Mouse (Mus musculus) lung, embryonic 15.5 days (tissue): ENCODE measurements around the gene Atp6v1e1. TPM values are rescaled to one million over a fixed set of nuclear protein-coding genes. Genes with fewer than 3 reads are reported as not detected.
"Not testable (repeated sequence)": the region's sequence is repeated elsewhere in the genome, so short reads cannot be mapped to it uniquely, and the experiment has no call there.

Experiments used
- ATAC-seq: fragments of 200-750 bp; cut with Nextera tagmentation; 2 replicates; pipeline ENCODE4 v1.8.0; 2017; ENCODE audit warnings: moderate number of reproducible peaks, borderline replicate concordance; ENCODE audit not compliant: low FRiP score, low TSS enrichment; ENCODE audit errors: extremely low read depth
- H3K27ac ChIP-seq: fragments of 300-500 bp; sonication (generic); 2 replicates; pipeline ENCODE4 v1.5.1; 2015; ENCODE audit warnings: moderate library complexity, mild to moderate bottlenecking, inconsistent platforms
- H3K27me3 ChIP-seq: fragments of 300-500 bp; sonication (generic); 2 replicates; pipeline ENCODE4 v1.6.1; 2015; ENCODE audit warnings: inconsistent platforms
- H3K36me3 ChIP-seq: fragments of 300-500 bp; sonication (generic); 2 replicates; pipeline ENCODE4 v1.6.1; 2015; ENCODE audit warnings: inconsistent platforms
- H3K4me1 ChIP-seq: fragments of 300-500 bp; sonication (generic); 2 replicates; pipeline ENCODE4 v1.6.1; 2015; ENCODE audit warnings: inconsistent platforms
- H3K4me2 ChIP-seq: fragments of 300-500 bp; sonication (generic); 2 replicates; pipeline ENCODE4 v1.6.1; 2015; ENCODE audit warnings: inconsistent platforms, mild to moderate bottlenecking, moderate library complexity
- H3K4me3 ChIP-seq: fragments of 300-500 bp; sonication (generic); 2 replicates; pipeline ENCODE4 v1.5.1; 2015; ENCODE audit warnings: mild to moderate bottlenecking, inconsistent platforms
- H3K9ac ChIP-seq: fragments of 300-500 bp; sonication (generic); 2 replicates; pipeline ENCODE4 v1.6.1; 2015; ENCODE audit warnings: inconsistent platforms
- H3K9me3 ChIP-seq: fragments of 300-500 bp; sonication (generic); 2 replicates; pipeline ENCODE4 v1.6.1; 2016; ENCODE audit warnings: inconsistent platforms
- WGBS: fragments of 180-500 bp; shearing (Covaris S2); methylation state at CpG from one replicate; pipeline ENCODE4 v1.1.7; 2015; 5-methylcytosine and 5-hydroxymethylcytosine counted together
- polyA plus RNA-seq: library from polyadenylated mRNA; unstranded; fragments of >200 nt; fragmentation: Nextera tagmentation; extraction: Ambion mirVana; gene quantifications from 2 replicates; pipeline ENCODE4 v1.2.1, GENCODE M21; 2015

Atp6v1e1 gene
- polyA plus RNA-seq, 1 experiment from 2014 or later, result 98.5 TPM

GRCm38 (mm10) chr6:120819294-120819693, 3.3 kb downstream of the Atp6v1e1 start:
- Histone ChIP-seq H3K4me2 (no peak overlapping the region), H3K9me3 (no peaks in the 10 kb centered on the region), H3K36me3 (peaks cover 22% of the 10 kb centered on the region), H3K4me3 (no peak overlapping the region), H3K4me1 (peaks cover 10% of the 10 kb centered on the region), H3K27me3 (no peaks in the 10 kb centered on the region), H3K9ac (no peak overlapping the region), H3K27ac (no peak overlapping the region)
- WGBS, result 92% methylated on average over 2 of the region's 2 CpGs
- ATAC-seq, result no peak

- not testable (repeated sequence) for ATAC-seq, H3K4me3 ChIP-seq, H3K4me2 ChIP-seq, H3K27me3 ChIP-seq, H3K27ac ChIP-seq, H3K9me3 ChIP-seq, H3K9ac ChIP-seq, H3K4me1 ChIP-seq
- 96% methylated on average over 10 of the region's 10 CpGs for WGBS
- H3K36me3 ChIP-seq, result peaks cover 31% of the 10 kb centered on the region
These were observed 10.6 kb downstream of the Atp6v1e1 start for GRCm38 (mm10) chr6:120811999-120812398.

GRCm38 (mm10) chr6:120807738-120808081, 14.9 kb downstream of the Atp6v1e1 start:
- ATAC-seq, result no peak
- WGBS, result 65% methylated on average over 4 of the region's 4 CpGs
- Histone ChIP-seq H3K27me3 (no peaks in the 10 kb centered on the region), H3K4me2 (no peak overlapping the region), H3K36me3 (peaks cover 70% of the 10 kb centered on the region), H3K9me3 (no peaks in the 10 kb centered on the region), H3K27ac (no peak overlapping the region), H3K4me1 (no peaks in the 10 kb centered on the region), H3K9ac (no peak overlapping the region), H3K4me3 (no peak overlapping the region)

- no peak overlapping the region for H3K4me3 ChIP-seq
- no peak overlapping the region for H3K27ac ChIP-seq
- peaks cover 74% of the 10 kb centered on the region for H3K36me3 ChIP-seq
- 76% methylated on average over 5 of the region's 5 CpGs for WGBS
- no peak overlapping the region for H3K4me2 ChIP-seq
- H3K9me3 ChIP-seq, result no peaks in the 10 kb centered on the region
- ATAC-seq, result no peak
- no peak overlapping the region for H3K9ac ChIP-seq
- no peaks in the 10 kb centered on the region for H3K27me3 ChIP-seq
- H3K4me1 ChIP-seq, result no peaks in the 10 kb centered on the region
These were observed 15.4 kb downstream of the Atp6v1e1 start for GRCm38 (mm10) chr6:120806999-120807737.

- no peak for ATAC-seq
- H3K36me3 ChIP-seq, result peaks cover 91% of the 10 kb centered on the region
- H3K9ac ChIP-seq, result no peak overlapping the region
- no peak overlapping the region for H3K4me3 ChIP-seq
- H3K4me1 ChIP-seq, result no peaks in the 10 kb centered on the region
- H3K9me3 ChIP-seq, result no peaks in the 10 kb centered on the region
- H3K27me3 ChIP-seq, result no peaks in the 10 kb centered on the region
- no peak overlapping the region for H3K27ac ChIP-seq
- H3K4me2 ChIP-seq, result no peak overlapping the region
- 84% methylated on average over 4 of the region's 4 CpGs for WGBS
These were observed 23.0 kb downstream of the Atp6v1e1 start for GRCm38 (mm10) chr6:120799581-120800041.

- 78% methylated on average over 4 of the region's 4 CpGs for WGBS
- Histone ChIP-seq H3K4me1 (no peaks in the 10 kb centered on the region), H3K9me3 (no peaks in the 10 kb centered on the region), H3K27me3 (no peaks in the 10 kb centered on the region), H3K9ac (no peak overlapping the region), H3K4me3 (no peak overlapping the region), H3K36me3 (peaks cover 91% of the 10 kb centered on the region), H3K27ac (no peak overlapping the region), H3K4me2 (no peak overlapping the region)
- no peak for ATAC-seq
These were observed 23.7 kb downstream of the Atp6v1e1 start for GRCm38 (mm10) chr6:120798905-120799304.

- WGBS, result 89% methylated on average over 7 of the region's 7 CpGs
- no peaks in the 10 kb centered on the region for H3K4me1 ChIP-seq
- no peak overlapping the region for H3K9ac ChIP-seq
- H3K27me3 ChIP-seq, result no peaks in the 10 kb centered on the region
- no peaks in the 10 kb centered on the region for H3K9me3 ChIP-seq
- no peak overlapping the region for H3K4me3 ChIP-seq
- H3K27ac ChIP-seq, result no peak overlapping the region
- no peak for ATAC-seq
- no peak overlapping the region for H3K4me2 ChIP-seq
- H3K36me3 ChIP-seq, result peaks cover 91% of the 10 kb centered on the region
These were observed 24.6 kb downstream of the Atp6v1e1 start for GRCm38 (mm10) chr6:120798019-120798418.

- Histone ChIP-seq H3K4me2 (no peak overlapping the region), H3K9me3 (no peaks in the 10 kb centered on the region), H3K4me3 (no peak overlapping the region), H3K9ac (no peak overlapping the region), H3K27me3 (no peaks in the 10 kb centered on the region), H3K4me1 (no peaks in the 10 kb centered on the region), H3K36me3 (peaks cover 76% of the 10 kb centered on the region), H3K27ac (no peak overlapping the region)
- WGBS, result 90% methylated on average over 2 of the region's 2 CpGs
- no peak for ATAC-seq
These were observed 26.5 kb downstream of the Atp6v1e1 start for GRCm38 (mm10) chr6:120796111-120796510.

- H3K4me3 ChIP-seq, result no peak overlapping the region
- H3K4me2 ChIP-seq, result no peak overlapping the region
- no peak for ATAC-seq
- no peak overlapping the region for H3K27ac ChIP-seq
- no peaks in the 10 kb centered on the region for H3K27me3 ChIP-seq
- 72% methylated on average over 5 of the region's 5 CpGs for WGBS
- H3K4me1 ChIP-seq, result no peaks in the 10 kb centered on the region
- no peaks in the 10 kb centered on the region for H3K9me3 ChIP-seq
- no peak overlapping the region for H3K9ac ChIP-seq
- peaks cover 71% of the 10 kb centered on the region for H3K36me3 ChIP-seq
These were observed 27.0 kb downstream of the Atp6v1e1 start for GRCm38 (mm10) chr6:120795422-120796086.

GRCm38 (mm10) chr6:120792947-120793346, 29.6 kb downstream of the Atp6v1e1 start:
- H3K27ac ChIP-seq, result no peak overlapping the region
- no peaks in the 10 kb centered on the region for H3K4me1 ChIP-seq
- ATAC-seq, result no peak
- H3K27me3 ChIP-seq, result no peaks in the 10 kb centered on the region
- no peaks in the 10 kb centered on the region for H3K9me3 ChIP-seq
- H3K36me3 ChIP-seq, result peaks cover 47% of the 10 kb centered on the region
- H3K4me2 ChIP-seq, result no peak overlapping the region
- H3K4me3 ChIP-seq, result no peak overlapping the region
- 81% methylated on average over 8 of the region's 8 CpGs for WGBS
- H3K9ac ChIP-seq, result no peak overlapping the region

GRCm38 (mm10) chr6:120790717-120791116, 31.9 kb downstream of the Atp6v1e1 start:
- H3K4me3 ChIP-seq, result no peak overlapping the region
- H3K9ac ChIP-seq, result no peak overlapping the region
- no peak for ATAC-seq
- H3K9me3 ChIP-seq, result no peaks in the 10 kb centered on the region
- H3K27ac ChIP-seq, result no peak overlapping the region
- WGBS, result 49% methylated on average over 5 of the region's 5 CpGs
- H3K36me3 ChIP-seq, result peaks cover 26% of the 10 kb centered on the region
- H3K4me1 ChIP-seq, result no peaks in the 10 kb centered on the region
- no peaks in the 10 kb centered on the region for H3K27me3 ChIP-seq
- H3K4me2 ChIP-seq, result no peak overlapping the region

GRCm38 (mm10) chr6:120790153-120790552, 32.4 kb downstream of the Atp6v1e1 start:
- Histone ChIP-seq H3K9ac (no peak overlapping the region), H3K27me3 (no peaks in the 10 kb centered on the region), H3K27ac (no peak overlapping the region), H3K4me3 (no peak overlapping the region), H3K36me3 (peaks cover 21% of the 10 kb centered on the region), H3K4me1 (no peaks in the 10 kb centered on the region), H3K4me2 (no peak overlapping the region), H3K9me3 (no peaks in the 10 kb centered on the region)
- no peak; the same call in 1 of the 2 replicates for ATAC-seq
- WGBS, result 80% methylated on average over 11 of the region's 11 CpGs
